Mouse (Mus musculus): ENCODE data around the gene Fam217a. TPM values are rescaled to one million over a fixed set of nuclear protein-coding genes. Genes with fewer than 3 reads are reported as not detected.
"Not testable (repeated sequence)": the region's sequence is repeated elsewhere in the genome, so short reads cannot be mapped to it uniquely, and the experiment has no call there.

Fam217a gene
- polyA plus RNA-seq, 1 experiment from 2014 or later: 2.2 TPM

DNA sequence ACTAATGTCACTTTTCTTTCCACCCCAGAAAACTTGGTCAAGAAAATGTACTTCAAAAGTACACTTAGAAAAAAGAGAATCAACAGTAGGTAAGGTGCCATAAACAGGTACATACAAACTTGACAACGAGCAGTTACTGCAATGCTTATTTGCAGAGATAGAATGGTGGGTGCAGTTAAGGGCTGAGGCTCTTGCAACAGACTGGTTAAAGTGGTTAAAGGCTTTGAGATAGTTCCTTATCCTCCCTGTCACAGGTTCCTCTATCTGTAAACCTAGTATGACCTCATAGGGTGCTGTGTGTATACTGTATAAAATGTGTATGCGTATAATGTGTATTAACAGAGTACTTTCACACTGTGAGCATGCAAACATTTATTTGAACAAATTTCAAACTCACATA lies 27.3 kb upstream of the Fam217a start:
- H3K4me3 ChIP-seq; H3K27ac ChIP-seq (replicated peaks); H3K9me3 ChIP-seq; ATAC-seq (ENCODE audit: extremely low read depth, insufficient number of reproducible peaks, low FRiP score, low TSS enrichment); H3K27me3 ChIP-seq (replicated peaks); H3K9ac ChIP-seq; H3K36me3 ChIP-seq; H3K4me2 ChIP-seq; H3K4me1 ChIP-seq: not testable (repeated sequence)
- 87% methylated on average over 2 of the region's 2 CpGs for WGBS

DNA sequence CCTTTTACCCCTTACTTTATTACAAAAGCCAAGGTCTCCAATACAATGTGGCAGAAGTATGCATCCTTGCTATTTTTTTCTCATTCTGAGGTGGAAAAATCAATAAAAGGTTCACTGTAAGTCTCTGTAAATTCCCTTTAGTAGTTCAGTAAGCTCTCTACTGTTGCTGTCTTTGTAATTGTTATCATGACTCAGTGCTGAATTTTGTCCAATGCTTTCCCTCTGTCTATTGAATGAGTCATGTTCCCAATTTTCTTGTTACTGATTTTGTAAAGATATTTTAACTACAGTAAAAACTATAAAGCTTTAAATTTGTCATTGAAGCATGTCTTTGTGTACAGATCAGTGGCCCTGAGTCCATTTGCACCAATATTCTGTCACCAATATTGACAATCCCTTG lies 18.3 kb upstream of the Fam217a start:
- no peaks in the 10 kb centered on the region for H3K4me1 ChIP-seq
- H3K36me3 ChIP-seq: no peaks in the 10 kb centered on the region
- H3K9ac ChIP-seq: no peak overlapping the region
- no peak overlapping the region for H3K4me3 ChIP-seq
- no peak overlapping the region for H3K4me2 ChIP-seq
- H3K27me3 ChIP-seq (replicated peaks): peaks cover 7% of the 10 kb centered on the region
- ATAC-seq (ENCODE audit: extremely low read depth, insufficient number of reproducible peaks, low FRiP score, low TSS enrichment): no peak
- no peaks in the 10 kb centered on the region for H3K9me3 ChIP-seq
- H3K27ac ChIP-seq (replicated peaks): no peak overlapping the region

DNA sequence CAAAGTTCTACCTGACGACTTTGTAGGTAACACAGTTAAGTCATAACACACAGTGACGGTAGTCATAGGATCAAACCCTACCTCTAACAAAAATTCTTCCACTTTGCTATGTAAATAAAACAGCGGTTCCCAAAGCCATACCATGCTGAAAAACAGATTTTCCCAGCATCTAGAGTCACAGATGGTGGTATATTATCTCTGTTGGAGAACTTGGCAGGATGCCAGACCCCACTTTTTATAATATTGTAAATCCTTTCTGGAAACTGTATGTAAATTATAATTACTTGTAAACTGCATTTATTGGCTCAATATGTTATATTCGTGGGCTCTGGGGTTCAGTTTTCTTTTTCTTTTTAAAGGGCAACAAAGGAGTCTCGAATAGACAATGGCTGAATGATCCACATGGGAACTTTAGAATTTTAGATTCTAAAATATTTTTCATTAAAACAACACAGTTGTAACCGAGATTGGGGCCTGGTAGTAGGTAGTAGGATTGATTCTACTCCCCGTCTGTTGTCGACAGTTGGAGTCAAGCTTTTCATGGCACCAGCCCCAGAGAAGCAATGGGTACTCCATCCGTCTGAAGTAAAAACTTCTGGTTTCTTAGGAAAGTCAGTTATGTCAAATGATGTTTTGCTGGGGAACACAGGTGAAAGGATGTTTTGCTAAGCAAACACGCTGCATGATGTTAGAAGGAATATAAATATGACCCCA lies 11.0 kb upstream of the Fam217a start:
- no peaks in the 10 kb centered on the region for H3K36me3 ChIP-seq
- WGBS: 73% methylated on average over 10 of the region's 10 CpGs
- H3K4me1 ChIP-seq: no peaks in the 10 kb centered on the region
- no peak overlapping the region for H3K4me2 ChIP-seq
- H3K9me3 ChIP-seq: no peaks in the 10 kb centered on the region
- no peak overlapping the region for H3K27ac ChIP-seq (replicated peaks)
- no peak overlapping the region for H3K9ac ChIP-seq
- no peaks in the 10 kb centered on the region; the same call in none of the 2 replicates for H3K27me3 ChIP-seq (replicated peaks)
- no peak overlapping the region for H3K4me3 ChIP-seq
- no peak for ATAC-seq (ENCODE audit: extremely low read depth, insufficient number of reproducible peaks, low FRiP score, low TSS enrichment)

DNA sequence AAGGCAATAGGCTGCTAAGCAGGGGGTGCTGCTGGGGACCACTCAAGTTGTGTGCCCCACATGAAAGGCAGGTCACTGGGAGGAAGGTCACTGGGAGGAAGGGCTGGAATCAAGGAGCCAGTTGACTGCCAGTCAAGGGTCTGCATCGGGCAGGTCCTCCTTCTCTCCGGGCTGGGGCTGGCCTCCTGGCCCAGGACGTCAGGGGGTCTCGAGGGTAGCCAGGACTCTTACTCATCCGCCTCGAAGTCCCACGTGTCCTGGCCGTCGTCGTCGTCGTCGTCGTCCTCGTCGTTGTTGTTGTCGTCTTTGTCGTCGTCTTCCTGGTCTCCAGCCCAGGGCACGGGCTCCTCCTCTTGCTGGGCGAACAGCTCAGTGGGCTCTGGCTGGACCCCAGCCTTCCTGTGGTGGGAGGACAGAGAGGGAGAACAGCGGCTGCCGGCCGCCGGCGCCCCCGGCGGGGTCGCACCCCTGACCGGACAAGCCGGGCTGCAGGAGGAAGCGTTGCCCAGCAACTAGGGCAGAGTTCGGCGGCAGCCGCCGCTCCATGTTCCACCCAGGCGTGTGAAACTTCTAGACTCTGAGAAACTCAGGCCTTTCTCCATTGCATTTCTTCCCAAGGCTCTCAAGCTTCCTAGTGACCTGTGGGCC lies 7.5 kb downstream of the Fam217a start:
- Histone ChIP-seq H3K9ac (peak overlapping the region; percentile 65), H3K9me3 (no peaks in the 10 kb centered on the region), H3K4me1 (0 out of 2 replicates have a peak, but pooled peaks cover 5% of the 10 kb centered on the region), H3K27me3 (replicated peaks) (no peaks in the 10 kb centered on the region; the same call in 1 of the 2 replicates), H3K36me3 (no peaks in the 10 kb centered on the region), H3K4me3 (peak overlapping the region; percentile 45), H3K4me2 (peak overlapping the region; percentile 71), H3K27ac (replicated peaks) (no peak overlapping the region)
- 23% methylated on average over 37 of the region's 37 CpGs for WGBS
- ATAC-seq (ENCODE audit: extremely low read depth, insufficient number of reproducible peaks, low FRiP score, low TSS enrichment): no peak

DNA sequence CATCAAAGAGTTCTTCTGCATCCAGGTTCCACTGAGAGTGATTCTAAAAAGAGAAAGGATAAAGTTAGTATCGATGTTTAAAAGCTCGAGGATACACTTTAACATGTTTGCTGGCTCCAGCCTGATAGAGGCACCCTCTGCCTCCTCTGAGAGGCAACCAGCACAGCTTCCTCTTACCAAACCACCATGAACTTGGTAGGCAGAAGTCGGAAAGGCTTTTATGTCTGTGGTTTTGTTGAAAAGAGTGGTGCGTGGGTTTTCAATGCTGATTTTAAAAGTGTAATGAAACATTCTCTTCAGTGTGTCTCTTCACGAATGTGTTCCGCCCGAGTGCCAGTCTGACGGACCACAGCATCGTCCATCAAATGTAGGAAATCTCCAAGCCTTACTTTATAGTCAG lies 9.5 kb downstream of the Fam217a start:
- H3K27me3 ChIP-seq (replicated peaks): no peaks in the 10 kb centered on the region; the same call in 1 of the 2 replicates
- ATAC-seq (ENCODE audit: extremely low read depth, insufficient number of reproducible peaks, low FRiP score, low TSS enrichment): no peak
- H3K4me2 ChIP-seq: no peak overlapping the region
- no peaks in the 10 kb centered on the region for H3K9me3 ChIP-seq
- H3K27ac ChIP-seq (replicated peaks): no peak overlapping the region
- no peaks in the 10 kb centered on the region for H3K36me3 ChIP-seq
- no peak overlapping the region for H3K4me3 ChIP-seq
- H3K4me1 ChIP-seq: peaks cover 12% of the 10 kb centered on the region
- H3K9ac ChIP-seq: no peak overlapping the region
- WGBS: 78% methylated on average over 9 of the region's 9 CpGs

DNA sequence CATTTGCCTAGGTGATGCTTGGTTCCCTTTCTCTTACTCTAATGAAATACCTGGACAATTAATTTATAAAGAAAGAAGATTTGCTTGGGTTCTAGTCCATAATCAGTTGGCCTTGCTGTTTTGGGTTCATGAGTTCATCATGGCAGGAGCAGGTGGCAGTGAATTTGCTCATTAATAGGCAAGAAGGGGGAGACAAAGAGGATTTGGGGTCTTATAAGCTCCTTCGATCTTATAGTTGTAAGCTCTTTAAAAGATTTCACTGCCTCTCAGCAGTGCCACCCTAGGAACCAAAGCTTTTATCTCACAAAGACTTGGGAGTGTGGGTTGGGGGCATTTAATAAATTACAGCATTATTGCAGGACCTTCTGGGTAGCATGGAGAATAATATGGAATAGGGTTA lies 31.2 kb downstream of the Fam217a start:
- Histone ChIP-seq H3K9ac (no peak overlapping the region), H3K36me3 (peaks cover 95% of the 10 kb centered on the region), H3K4me1 (peaks cover under 1% of the 10 kb centered on the region; the same call in 1 of the 2 replicates), H3K4me2 (no peak overlapping the region), H3K27ac (replicated peaks) (no peak overlapping the region), H3K27me3 (replicated peaks) (no peaks in the 10 kb centered on the region), H3K4me3 (no peak overlapping the region), H3K9me3 (no peaks in the 10 kb centered on the region)
- WGBS: 100% methylated on average over 1 of the region's 1 CpGs
- ATAC-seq (ENCODE audit: extremely low read depth, insufficient number of reproducible peaks, low FRiP score, low TSS enrichment): no peak

DNA sequence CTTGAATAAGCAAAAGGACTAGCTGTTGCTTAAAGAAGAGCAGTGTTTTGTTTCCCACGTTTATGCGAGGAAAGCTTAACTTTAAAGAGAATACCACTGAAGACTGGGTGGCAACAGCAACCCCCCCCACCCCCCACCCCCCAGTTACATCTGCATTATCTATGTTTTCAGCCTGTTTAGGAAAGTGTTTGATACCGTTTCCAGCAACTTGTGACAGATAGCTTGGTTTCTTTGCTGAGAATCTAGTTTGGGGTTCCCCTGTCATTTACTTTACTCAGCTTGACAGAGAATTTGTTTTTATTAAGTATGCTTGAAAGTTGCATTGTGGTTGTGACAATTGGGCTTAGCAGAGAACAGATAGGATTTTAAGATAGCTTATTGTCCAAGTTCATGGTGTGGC lies 47.6 kb downstream of the Fam217a start:
- 2% methylated on average over 3 of the region's 3 CpGs for WGBS
- Histone ChIP-seq H3K27me3 (replicated peaks) (no peaks in the 10 kb centered on the region), H3K9me3 (no peaks in the 10 kb centered on the region), H3K4me1 (peaks cover 35% of the 10 kb centered on the region), H3K27ac (replicated peaks) (peak overlapping the region; percentile 98), H3K4me3 (peak overlapping the region; percentile 83), H3K36me3 (peaks cover 14% of the 10 kb centered on the region), H3K9ac (peak overlapping the region; percentile 97), H3K4me2 (peak overlapping the region; percentile 92)
- no peak for ATAC-seq (ENCODE audit: extremely low read depth, insufficient number of reproducible peaks, low FRiP score, low TSS enrichment)

DNA sequence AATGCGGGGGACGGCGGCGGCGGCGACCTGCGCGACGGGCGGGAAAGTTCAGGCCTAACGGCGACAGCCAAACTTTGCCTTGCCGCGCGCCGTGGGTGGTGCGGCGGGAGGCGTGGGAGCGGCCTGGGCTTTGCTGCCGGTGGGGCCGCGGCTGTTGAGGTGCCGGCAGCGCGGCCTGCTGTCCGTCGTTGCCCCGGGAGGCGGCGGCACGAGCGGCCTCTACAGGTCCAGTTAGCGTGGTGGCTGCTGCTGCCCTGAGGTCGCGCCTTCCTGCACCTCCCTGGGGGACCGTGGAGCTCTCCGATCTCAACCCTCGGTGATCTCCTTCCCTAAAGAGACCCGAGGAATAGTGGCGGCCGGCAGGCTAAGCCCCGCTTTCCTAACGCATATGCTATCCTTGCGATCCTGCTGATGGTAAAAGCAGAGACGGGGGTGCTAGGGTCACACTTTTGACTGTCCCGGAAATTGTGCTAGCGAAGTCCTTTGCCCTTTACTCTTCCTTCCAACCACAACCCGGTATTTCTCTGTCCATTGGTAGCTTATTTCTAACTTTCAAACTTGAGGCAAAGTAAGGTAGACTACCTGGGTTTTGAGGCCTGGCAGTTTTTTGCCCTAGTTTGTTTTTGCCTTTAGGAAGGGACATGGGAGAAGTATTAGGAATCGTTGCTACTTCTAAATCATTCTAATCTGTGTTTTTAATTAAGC lies 48.2 kb downstream of the Fam217a start:
- Histone ChIP-seq H3K9ac (peak overlapping the region; percentile 97), H3K27me3 (replicated peaks) (no peaks in the 10 kb centered on the region), H3K27ac (replicated peaks) (peak overlapping the region; percentile 98), H3K9me3 (no peaks in the 10 kb centered on the region), H3K4me3 (peak overlapping the region; percentile 83), H3K4me2 (peak overlapping the region; percentile 92), H3K4me1 (peaks cover 35% of the 10 kb centered on the region), H3K36me3 (peaks cover 8% of the 10 kb centered on the region)
- peak; percentile 63 for ATAC-seq (ENCODE audit: extremely low read depth, insufficient number of reproducible peaks, low FRiP score, low TSS enrichment)
- WGBS: under 1% methylated on average over 42 of the region's 50 CpGs

DNA sequence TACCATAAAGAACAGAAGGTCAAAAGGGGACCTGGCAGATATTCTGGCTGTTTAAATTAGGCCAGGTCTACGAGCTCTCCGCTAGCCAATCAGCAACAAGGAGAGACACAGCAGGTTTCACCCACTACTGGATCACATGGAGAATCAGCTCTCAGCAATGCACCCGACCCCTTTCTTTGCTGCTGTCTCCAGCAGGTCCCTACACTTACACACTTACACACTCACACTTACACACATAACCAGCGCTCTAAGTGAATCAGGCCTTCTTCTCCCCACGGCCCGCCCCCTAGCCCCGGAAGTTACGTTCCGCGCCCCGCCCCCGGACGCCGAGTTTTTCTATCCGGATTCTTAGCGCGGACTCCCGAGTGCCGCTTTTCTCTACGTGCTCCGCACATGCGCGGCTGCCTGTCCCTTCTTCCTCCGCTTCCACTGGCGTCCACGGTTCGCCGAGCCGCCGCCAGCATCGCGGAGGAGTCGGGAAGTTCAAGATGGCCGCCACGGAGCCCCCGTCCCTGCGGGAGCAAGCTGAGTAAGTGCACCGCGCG lies 48.9 kb downstream of the Fam217a start, which contains the start of gene Prpf4b:
TSS of gene Prpf4b (plus strand) at position 137 of the 545 bp plus-strand sequence.
- Histone ChIP-seq H3K4me2 (peak within 1 kb of the TSS; percentile 92), H3K9me3 (no peaks in the 10 kb centered on the region), H3K27me3 (replicated peaks) (no peaks in the 10 kb centered on the region), H3K9ac (peak within 1 kb of the TSS; percentile 97), H3K36me3 (peaks cover 8% of the 10 kb centered on the region; the same call in 1 of the 2 replicates), H3K4me1 (peaks cover 35% of the 10 kb centered on the region), H3K4me3 (peak within 1 kb of the TSS; percentile 83), H3K27ac (replicated peaks) (peak within 1 kb of the TSS; percentile 98)
- 1% methylated on average over 40 of the region's 40 CpGs for WGBS
- ATAC-seq (ENCODE audit: extremely low read depth, insufficient number of reproducible peaks, low FRiP score, low TSS enrichment): peak; percentile 73

DNA sequence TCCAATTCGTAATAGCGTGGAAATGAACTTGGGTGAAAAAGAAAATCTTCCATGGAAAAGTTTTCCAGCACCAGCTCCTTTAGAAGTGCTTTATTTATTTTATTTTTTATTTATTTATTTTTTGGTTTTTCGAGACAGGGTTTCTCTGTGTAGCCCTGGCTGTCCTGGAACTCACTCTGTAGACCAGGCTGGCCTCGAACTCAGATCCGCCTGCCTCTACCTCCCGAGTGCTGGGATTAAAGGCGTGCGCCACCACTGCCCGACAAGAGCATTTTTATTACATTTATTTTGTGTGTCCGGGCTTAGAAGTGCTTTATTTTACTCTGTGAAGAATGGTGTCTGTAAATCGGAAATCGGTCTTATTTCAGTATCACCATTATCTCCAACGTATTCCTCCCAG lies 49.4 kb downstream of the Fam217a start:
- not testable (repeated sequence) for H3K9me3 ChIP-seq; ATAC-seq (ENCODE audit: extremely low read depth, insufficient number of reproducible peaks, low FRiP score, low TSS enrichment); H3K36me3 ChIP-seq; H3K27me3 ChIP-seq (replicated peaks)
- Histone ChIP-seq H3K4me1 (peaks cover 35% of the 10 kb centered on the region), H3K27ac (replicated peaks) (peak overlapping the region; percentile 98), H3K4me2 (peak overlapping the region; percentile 92), H3K4me3 (peak overlapping the region; percentile 83), H3K9ac (peak overlapping the region; percentile 97)
- 14% methylated on average over 13 of the region's 13 CpGs for WGBS

Measured in heart, embryonic 13.5 days (tissue).